Mouse (Mus musculus) embryo, embryonic 11.5 days (tissue): Measurements from ENCODE around the gene Gm17631.
"Not testable (repeated sequence)": the region's sequence is repeated elsewhere in the genome, so short reads cannot be mapped to it uniquely, and the experiment has no call there.

Source experiments
- DNase-seq: peaks from one replicate; pipeline ENCODE4 v3.0.0-alpha.2; 2012; ENCODE audit warnings: low read depth, low spot score

Gene Gm17631

DNA sequence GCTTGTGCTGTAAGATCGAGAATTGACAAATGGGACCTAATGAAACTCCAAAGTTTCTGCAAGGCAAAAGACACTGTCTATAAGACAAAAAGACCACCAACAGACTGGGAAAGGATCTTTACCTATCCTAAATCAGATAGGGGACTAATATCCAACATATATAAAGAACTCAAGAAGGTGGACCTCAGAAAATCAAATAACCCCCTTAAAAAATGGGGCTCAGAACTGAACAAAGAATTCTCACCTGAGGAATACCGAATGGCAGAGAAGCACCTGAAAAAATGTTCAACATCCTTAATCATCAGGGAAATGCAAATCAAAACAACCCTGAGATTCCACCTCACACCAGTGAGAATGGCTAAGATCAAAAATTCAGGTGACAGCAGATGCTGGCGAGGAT is at the start of gene Gm17631:
Gene Gm17631, plus strand, starts transcription at position 301 of the 400 bp plus-strand sequence.
- not testable (repeated sequence) for DNase-seq

GRCm38 (mm10) chr6:129817731-129818130 is 44.7 kb upstream of the Gm17631 start:
- no peak for DNase-seq

GRCm38 (mm10) chr6:129824004-129824403 is 38.4 kb upstream of the Gm17631 start:
- DNase-seq, result no peak

GRCm38 (mm10) chr6:129825559-129825958 is 36.9 kb upstream of the Gm17631 start:
- no peak for DNase-seq

GRCm38 (mm10) chr6:129876549-129876948 is 14.1 kb downstream of the Gm17631 start, which contains the start of gene Klra17:
Gene Klra17, minus strand, starts transcription at chr6:129876672.
- DNase-seq, result no peak

- DNase-seq, result no peak
These were observed 20.1 kb downstream of the Gm17631 start for GRCm38 (mm10) chr6:129882525-129882924.
